8 mouse cellular contexts compared by ENCODE assay signal in genomic region chr7:25219756-25220456, GRCm38 (mm10). TPM values are rescaled to one million over a fixed set of nuclear protein-coding genes. Genes with fewer than 3 reads are reported as not detected.
DNase-seq lines count a peak whose midpoint lies in the region; ATAC-seq and TF ChIP-seq lines count a peak whose summit lies in the region.

No protein-coding gene starts in this region.

- peak overlapping the region; percentile 70; the same call in 1 of the 2 replicates for H3K27ac ChIP-seq in forebrain, embryonic 12.5 days
- peak overlapping the region; percentile 96 for H3K27ac ChIP-seq in liver, postnatal 0 days (ENCODE audit: low read depth)
- peak overlapping the region; percentile 72 for H3K27ac ChIP-seq in neural tube, embryonic 14.5 days (ENCODE audit: low read depth, low read length)

- ATAC-seq in forebrain, embryonic 12.5 days (ENCODE audit: low FRiP score), result peak; percentile 71
- ATAC-seq in liver, postnatal 0 days, result peak; percentile 80
- peak; percentile 66 for ATAC-seq in neural tube, embryonic 14.5 days (ENCODE audit: low read depth)

- H3K9ac ChIP-seq in forebrain, embryonic 12.5 days, result peak overlapping the region; percentile 80
- H3K9ac ChIP-seq in liver, postnatal 0 days (replicated peaks), result peak overlapping the region; percentile 94
- H3K9ac ChIP-seq in neural tube, embryonic 14.5 days (replicated peaks; ENCODE audit: low read depth, low read length), result peak overlapping the region; percentile 57

- intact Hi-C loops in heart, postnatal 10 days (cut with DNase I), result loop anchor here (5.0 kb wide), 1 partner anchor 162 kb away; no protein-coding TSS in a partner anchor

- peak; percentile 97 for DNase-seq in c-Kit-positive CD71-positive TER-119-positive erythroid progenitor cells, embryonic 14.5 days (ENCODE audit: low spot score)
- peak; percentile 96 to 97 for DNase-seq in heart, postnatal 10 days
- peak; percentile 91 for DNase-seq in large intestine, adult 2 months (ENCODE audit: low read depth, low spot score)
- DNase-seq in liver, postnatal 0 days, result peak; percentile 98
- peak; percentile 93 for DNase-seq in testis, postnatal 10 days (ENCODE audit: low spot score)

- no peaks in the 10 kb centered on the region for H3K9me3 ChIP-seq in E14TG2a.4 (ENCODE audit: low read length)
- no peaks in the 10 kb centered on the region for H3K9me3 ChIP-seq in forebrain, embryonic 12.5 days
- H3K9me3 ChIP-seq in liver, postnatal 0 days (ENCODE audit: low read length), result no peaks in the 10 kb centered on the region
- no peaks in the 10 kb centered on the region for H3K9me3 ChIP-seq in neural tube, embryonic 14.5 days (ENCODE audit: control insufficient read depth, low read length)

- H3K4me1 ChIP-seq in E14TG2a.4 (replicated peaks; ENCODE audit: low read depth, low read length), result peaks cover 63% of the 10 kb centered on the region
- H3K4me1 ChIP-seq in forebrain, embryonic 12.5 days, result peaks cover 40% of the 10 kb centered on the region
- peaks cover 35% of the 10 kb centered on the region for H3K4me1 ChIP-seq in liver, postnatal 0 days (ENCODE audit: insufficient read depth)
- H3K4me1 ChIP-seq in neural tube, embryonic 14.5 days (ENCODE audit: control insufficient read depth, insufficient read depth, low read length), result peaks cover 21% of the 10 kb centered on the region

- peak overlapping the region; percentile 95 for H3K4me2 ChIP-seq in forebrain, embryonic 12.5 days
- peak overlapping the region; percentile 91 for H3K4me2 ChIP-seq in liver, postnatal 0 days (ENCODE audit: low read depth, low read length)
- H3K4me2 ChIP-seq in neural tube, embryonic 14.5 days (ENCODE audit: low read depth, low read length), result peak overlapping the region; percentile 70

- peak overlapping the region; percentile 90 for H3K4me3 ChIP-seq in E14TG2a.4 (replicated peaks; ENCODE audit: low read length)
- peak overlapping the region; percentile 69 for H3K4me3 ChIP-seq in forebrain, embryonic 12.5 days (replicated peaks)
- H3K4me3 ChIP-seq in liver, postnatal 0 days (ENCODE audit: low read depth, low read length), result peak overlapping the region; percentile 81
- H3K4me3 ChIP-seq in neural tube, embryonic 14.5 days (ENCODE audit: low read depth, low read length), result peak overlapping the region; percentile 68

- peaks cover 57% of the 10 kb centered on the region for H3K36me3 ChIP-seq in E14TG2a.4 (ENCODE audit: insufficient read depth, low read length)
- peaks cover 20% of the 10 kb centered on the region for H3K36me3 ChIP-seq in forebrain, embryonic 12.5 days (replicated peaks)
- peaks cover 38% of the 10 kb centered on the region for H3K36me3 ChIP-seq in liver, postnatal 0 days (replicated peaks; ENCODE audit: insufficient read depth, low read length)
- H3K36me3 ChIP-seq in neural tube, embryonic 14.5 days (ENCODE audit: control insufficient read depth, insufficient read depth, low read length), result peaks cover 7% of the 10 kb centered on the region

- H3K27me3 ChIP-seq in E14TG2a.4 (ENCODE audit: insufficient read depth, low read length), result no peaks in the 10 kb centered on the region
- H3K27me3 ChIP-seq in forebrain, embryonic 12.5 days, result no peaks in the 10 kb centered on the region
- no peaks in the 10 kb centered on the region for H3K27me3 ChIP-seq in liver, postnatal 0 days (ENCODE audit: insufficient read depth, low read length)
- H3K27me3 ChIP-seq in neural tube, embryonic 14.5 days (ENCODE audit: control insufficient read depth, insufficient read depth, low read length), result no peaks in the 10 kb centered on the region

- TF ChIP-seq EP300 in liver, postnatal 0 days (IDR thresholded peaks at IDR 0.05; ENCODE audit: low read depth), result no peak; the same call in 1 of the 2 replicates

- WGBS in forebrain, embryonic 12.5 days, result 4% methylated on average over 31 of the region's 31 CpGs
- WGBS in large intestine, adult 2 months, result 2% methylated on average over 31 of the region's 31 CpGs
- whole genome bisulfite sequencing in liver, postnatal 0 days (ENCODE audit: insufficient replicate concordance), result 3% methylated on average over 31 of the region's 31 CpGs
- 4% methylated on average over 31 of the region's 31 CpGs for WGBS in neural tube, embryonic 14.5 days

- no peak for TF ChIP-seq CTCF in E14TG2a.4 (conservative IDR thresholded peaks at IDR 0.05; ENCODE audit: low read length)
- no peak for TF ChIP-seq CTCF in liver, postnatal 0 days (IDR thresholded peaks at IDR 0.05; ENCODE audit: low read depth)

RNA-seq across cellular contexts. Expression of gene Dedd2, which starts 0.5 kb away (rescaled TPM):
- polyA plus RNA-seq in forebrain, embryonic 12.5 days (2016; fragmentation: Nextera tagmentation; extraction: Ambion mirVana), result 11.2 and 12.3 TPM in 2 replicates
- total RNA-seq in heart, postnatal 10 days (2021), result 10 to 100 TPM; 14.2 TPM
- polyA plus RNA-seq in large intestine, adult 2 months (2012; rRNA removed), result 52.6 and 66.0 TPM in 2 replicates
- polyA plus RNA-seq in liver, postnatal 0 days (2015; fragmentation: Nextera tagmentation; extraction: Ambion mirVana), result 19.2 and 21.1 TPM in 2 replicates
- 14.9 and 15.3 TPM in 2 replicates for polyA plus RNA-seq in neural tube, embryonic 14.5 days (2014; fragmentation: Nextera tagmentation; extraction: Ambion mirVana)

RNA-seq across cellular contexts. Expression of gene Zfp526, which starts 1.3 kb away (rescaled TPM):
- 2.7 TPM in 2 replicates for polyA plus RNA-seq in forebrain, embryonic 12.5 days (2016; fragmentation: Nextera tagmentation; extraction: Ambion mirVana)
- total RNA-seq in heart, postnatal 10 days (2021), result 10 to 100 TPM in 1 of 2 experiments, 1 to 10 TPM in 1; 8.7 to 11.4 TPM
- polyA plus RNA-seq in large intestine, adult 2 months (2012; rRNA removed), result 4.2 and 7.1 TPM in 2 replicates
- 1.0 and 1.2 TPM in 2 replicates for polyA plus RNA-seq in liver, postnatal 0 days (2015; fragmentation: Nextera tagmentation; extraction: Ambion mirVana)
- 1.7 and 2.8 TPM in 2 replicates for polyA plus RNA-seq in neural tube, embryonic 14.5 days (2014; fragmentation: Nextera tagmentation; extraction: Ambion mirVana)

RNA-seq across cellular contexts. Expression of gene Gsk3a, which starts 17.7 kb away (rescaled TPM):
- 15.9 and 17.5 TPM in 2 replicates for polyA plus RNA-seq in forebrain, embryonic 12.5 days (2016; fragmentation: Nextera tagmentation; extraction: Ambion mirVana)
- total RNA-seq in heart, postnatal 10 days (2021), result 10 to 100 TPM; 69.7 to 72.0 TPM
- polyA plus RNA-seq in large intestine, adult 2 months (2012; rRNA removed), result 95.8 and 123 TPM in 2 replicates
- polyA plus RNA-seq in liver, postnatal 0 days (2015; fragmentation: Nextera tagmentation; extraction: Ambion mirVana), result 4.3 and 5.1 TPM in 2 replicates
- 21.5 and 25.1 TPM in 2 replicates for polyA plus RNA-seq in neural tube, embryonic 14.5 days (2014; fragmentation: Nextera tagmentation; extraction: Ambion mirVana)

RNA-seq across cellular contexts. Expression of gene Erf, which starts 30.7 kb away (rescaled TPM):
- polyA plus RNA-seq in forebrain, embryonic 12.5 days (2016; fragmentation: Nextera tagmentation; extraction: Ambion mirVana), result 10.3 and 13.0 TPM in 2 replicates
- total RNA-seq in heart, postnatal 10 days (2021), result 10 to 100 TPM; 38.6 to 42.2 TPM
- polyA plus RNA-seq in large intestine, adult 2 months (2012; rRNA removed), result 15.3 and 19.4 TPM in 2 replicates
- polyA plus RNA-seq in liver, postnatal 0 days (2015; fragmentation: Nextera tagmentation; extraction: Ambion mirVana), result 4.6 and 5.2 TPM in 2 replicates
- 4.5 and 4.8 TPM in 2 replicates for polyA plus RNA-seq in neural tube, embryonic 14.5 days (2014; fragmentation: Nextera tagmentation; extraction: Ambion mirVana)

RNA-seq across cellular contexts. Expression of gene Pou2f2, which starts 40.4 kb away (rescaled TPM):
- polyA plus RNA-seq in forebrain, embryonic 12.5 days (2016; fragmentation: Nextera tagmentation; extraction: Ambion mirVana), result 22.3 and 28.6 TPM in 2 replicates
- under 1 TPM; 0.19 to 0.50 TPM for total RNA-seq in heart, postnatal 10 days (2021)
- polyA plus RNA-seq in large intestine, adult 2 months (2012; rRNA removed), result 2.6 and 3.9 TPM in 2 replicates
- 2.0 and 2.9 TPM in 2 replicates for polyA plus RNA-seq in liver, postnatal 0 days (2015; fragmentation: Nextera tagmentation; extraction: Ambion mirVana)
- 27.5 and 33.6 TPM in 2 replicates for polyA plus RNA-seq in neural tube, embryonic 14.5 days (2014; fragmentation: Nextera tagmentation; extraction: Ambion mirVana)

Comparison
In these comparisons a context has a peak if more than half of its experiments do, and no peak if none do; other contexts are left out.
1. Peak in every context shown above with its lines: DNase-seq, ATAC-seq, H3K4me3 ChIP-seq and H3K27ac ChIP-seq.